Mouse (Mus musculus) adrenal gland, adult 2 months (tissue): Measurements from ENCODE around the gene Mrm1. TPM values are rescaled to one million over a fixed set of nuclear protein-coding genes. Genes with fewer than 3 reads are reported as not detected.
"Not testable (repeated sequence)": the region's sequence is repeated elsewhere in the genome, so short reads cannot be mapped to it uniquely, and the experiment has no call there.

ENCODE experiments used
- DNase-seq: peaks from one replicate; pipeline ENCODE4 v3.0.0; 2021
- long read RNA-seq: library from polyadenylated mRNA; stranded (forward); transcript quantifications from one replicate; pipeline ENCODE4 v2.0.0, GENCODE M21; 2021
- polyA plus RNA-seq: library from polyadenylated mRNA; depleted of rRNA; stranded (reverse); fragments of >200 nt; gene quantifications from 2 replicates; pipeline ENCODE4 v1.2.3, GENCODE M21; 2012; rRNA removed
- total RNA-seq, 2 experiments: library from RNA; stranded (reverse); gene quantifications; 2 replicates each; pipeline ENCODE4 v1.2.3; 2021

Gene Mrm1
- total RNA-seq (10 to 100 TPM; 12.1 to 19.1 TPM), polyA plus RNA-seq (20.8 and 23.1 TPM in 2 replicates)
- long read RNA-seq, transcript Mrm1-201 (5 exons, 2,477 nt) = major isoform, 20 of 31 reads
- long read RNA-seq, partial matches to known transcripts = 8 of 31 reads
- long read RNA-seq, other reads (novel, unspliced or antisense) = 3 of 31 reads

DNA sequence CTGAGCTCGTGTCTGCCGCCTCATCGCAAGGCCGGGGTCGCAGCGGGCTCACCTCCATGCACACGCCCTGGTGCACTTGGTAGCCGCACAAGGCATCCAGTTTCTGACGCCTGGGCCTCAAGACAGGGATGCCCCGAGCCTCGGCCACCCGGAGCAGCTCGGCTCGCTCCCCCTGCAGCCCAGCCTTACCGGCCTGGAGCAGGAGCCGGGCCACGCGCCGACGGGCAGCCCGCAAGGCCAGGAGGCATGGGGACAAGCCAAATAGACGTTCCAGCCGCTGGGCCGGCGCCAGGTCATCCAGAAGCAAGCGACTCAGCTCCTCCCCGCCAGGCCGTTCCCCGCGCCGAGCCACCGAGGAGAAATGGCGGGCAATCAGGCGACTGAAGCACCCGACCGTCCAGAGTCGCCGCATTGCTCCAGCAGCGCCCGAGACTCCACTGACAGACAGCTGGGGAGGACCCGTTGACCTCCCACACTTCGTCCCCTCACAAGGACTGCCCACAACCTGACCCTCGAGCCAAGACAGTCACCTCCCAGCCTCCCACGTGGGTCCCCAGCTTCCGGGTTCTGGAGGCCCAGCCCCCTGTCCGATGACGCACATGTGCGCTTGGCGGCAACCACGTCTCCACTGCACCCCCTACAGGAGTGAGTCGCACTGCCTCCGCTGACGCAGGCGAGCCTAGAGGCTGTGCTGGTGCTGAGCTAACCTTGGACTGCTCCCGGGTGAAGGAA, at the start of gene Mrm1:
Gene Mrm1, minus strand, starts transcription at position 555 of the 732 bp plus-strand sequence.
- peak; percentile 98 for DNase-seq

- DNase-seq = no peak
Observed at GRCm38 (mm10) chr11:84868786-84869259, 49.5 kb upstream of the Mrm1 start.

- no peak for DNase-seq
Observed at GRCm38 (mm10) chr11:84867586-84867985, 48.3 kb upstream of the Mrm1 start.

DNA sequence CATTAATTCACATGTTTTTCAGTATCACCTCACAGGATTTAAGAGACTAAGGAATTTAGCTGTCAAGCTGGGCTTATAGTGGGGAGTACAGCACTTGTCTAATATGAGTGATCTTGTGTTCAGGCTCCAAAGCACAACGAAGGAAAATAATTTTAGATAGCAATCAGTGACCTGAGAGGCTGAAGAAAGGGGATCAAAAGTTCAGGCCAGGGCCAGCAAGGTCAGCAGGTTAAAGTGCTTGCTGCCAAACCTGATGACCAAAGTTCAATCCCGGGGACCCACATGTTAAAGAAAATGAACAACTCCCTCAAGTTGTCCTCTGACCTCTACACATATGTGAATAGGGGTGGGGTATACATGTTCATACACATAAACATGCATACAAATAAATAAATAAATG, 46.0 kb upstream of the Mrm1 start:
- DNase-seq = no peak

- DNase-seq = no peak
Observed at GRCm38 (mm10) chr11:84855285-84855684, 36.0 kb upstream of the Mrm1 start.

- DNase-seq = peak; percentile 67
Observed at GRCm38 (mm10) chr11:84847475-84848090, 28.3 kb upstream of the Mrm1 start.

DNA sequence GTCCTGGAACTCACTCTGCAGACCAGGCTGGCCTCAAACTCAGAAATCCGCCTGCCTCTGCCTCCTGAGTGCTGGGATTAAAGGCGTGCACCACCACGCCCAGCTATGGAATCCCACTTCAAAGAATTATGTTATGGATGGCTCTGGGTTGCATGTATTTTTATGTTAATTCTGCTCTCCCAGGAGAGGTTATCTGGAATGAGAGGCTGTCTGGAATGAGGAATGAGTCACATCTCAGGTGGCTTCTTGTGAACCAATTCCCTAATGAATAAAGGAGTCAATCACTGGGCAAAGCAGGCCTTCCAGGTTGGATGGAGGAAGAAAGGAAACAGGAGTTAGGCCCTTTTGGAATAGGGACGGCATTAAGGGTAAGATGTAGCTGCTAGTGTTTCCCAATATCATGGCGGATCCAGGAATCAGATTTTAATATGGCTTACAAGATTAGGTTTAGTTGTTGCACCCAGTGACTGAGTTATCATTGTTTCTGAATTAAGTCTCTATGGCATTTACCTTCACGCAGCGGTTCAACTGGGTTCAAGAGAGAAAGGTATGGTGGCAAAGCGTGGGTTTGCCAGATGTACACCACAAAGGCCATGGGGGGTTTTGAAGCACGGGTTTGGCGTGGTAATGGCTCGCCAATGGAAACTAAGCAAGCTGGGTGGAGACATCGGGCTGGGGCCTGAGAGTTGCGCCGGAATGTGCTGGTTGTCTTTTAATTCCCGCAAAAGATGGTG, 27.6 kb upstream of the Mrm1 start:
- no peak for DNase-seq

DNA sequence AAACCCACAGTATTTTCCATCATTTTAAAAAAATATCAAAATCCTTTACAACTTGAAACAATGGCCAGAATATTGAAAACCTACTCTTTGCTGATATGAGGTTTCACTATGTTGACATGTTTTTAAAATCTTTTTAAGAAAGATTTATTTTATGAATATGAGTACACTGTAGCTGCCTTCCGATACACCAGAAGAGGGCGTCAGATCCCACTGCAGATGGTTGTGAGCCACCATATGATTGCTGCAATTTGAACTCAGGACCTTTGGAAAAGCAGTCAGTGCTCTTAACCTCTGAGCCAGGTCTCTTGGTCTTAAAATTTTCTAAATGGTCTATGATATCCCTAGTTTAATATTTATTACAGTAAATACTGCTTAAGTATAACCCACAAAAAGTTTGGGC, 20.0 kb upstream of the Mrm1 start:
- no peak for DNase-seq

GRCm38 (mm10) chr11:84829495-84829894, 10.2 kb upstream of the Mrm1 start:
- DNase-seq = not testable (repeated sequence)

DNA sequence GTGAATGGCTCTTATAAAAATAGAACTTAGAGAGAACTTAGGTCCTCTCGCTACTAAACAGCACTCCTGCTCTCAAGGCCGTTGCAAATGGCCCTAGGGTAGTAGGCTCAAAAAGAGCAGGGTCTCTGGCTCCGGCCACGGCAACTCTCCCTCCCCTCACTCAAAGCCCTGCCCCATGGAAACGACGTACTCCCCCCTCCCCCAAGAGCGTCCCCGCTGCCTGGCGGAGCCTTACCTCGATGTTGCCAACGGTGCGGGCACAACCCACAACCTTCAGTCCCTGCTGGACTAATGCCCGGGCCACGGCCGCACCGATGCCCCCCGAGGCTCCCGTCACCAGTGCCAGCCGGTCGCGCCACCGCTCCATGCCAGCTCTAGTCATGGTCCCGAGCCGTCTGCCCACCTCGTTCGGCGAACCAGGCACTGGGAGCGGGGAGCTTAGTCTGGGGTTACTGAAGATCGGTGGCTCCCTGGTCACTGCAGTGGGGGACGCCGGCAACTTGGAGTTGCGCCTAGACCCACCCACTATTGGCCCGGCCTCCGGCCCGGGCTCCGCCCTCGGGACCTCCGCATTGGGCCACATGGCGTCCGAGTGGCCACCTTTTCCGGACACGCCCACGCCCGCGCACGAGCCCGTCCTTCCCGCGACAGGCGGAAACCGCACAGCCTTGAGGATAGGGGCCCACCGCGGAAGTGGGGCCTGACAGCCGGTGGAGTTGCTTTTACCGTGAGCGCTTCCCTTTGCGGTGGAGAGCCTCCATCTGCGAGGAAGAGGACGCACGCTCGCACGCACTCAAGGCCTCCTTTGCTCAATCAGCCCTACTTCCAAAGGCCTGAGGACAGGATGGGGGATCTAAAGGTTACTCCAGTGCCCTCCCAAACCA, 9.4 kb upstream of the Mrm1 start, which contains the start of gene Dhrs11:
Gene Dhrs11, minus strand, starts transcription at position 479 of the 884 bp plus-strand sequence.
- peak; percentile 99 for DNase-seq

DNA sequence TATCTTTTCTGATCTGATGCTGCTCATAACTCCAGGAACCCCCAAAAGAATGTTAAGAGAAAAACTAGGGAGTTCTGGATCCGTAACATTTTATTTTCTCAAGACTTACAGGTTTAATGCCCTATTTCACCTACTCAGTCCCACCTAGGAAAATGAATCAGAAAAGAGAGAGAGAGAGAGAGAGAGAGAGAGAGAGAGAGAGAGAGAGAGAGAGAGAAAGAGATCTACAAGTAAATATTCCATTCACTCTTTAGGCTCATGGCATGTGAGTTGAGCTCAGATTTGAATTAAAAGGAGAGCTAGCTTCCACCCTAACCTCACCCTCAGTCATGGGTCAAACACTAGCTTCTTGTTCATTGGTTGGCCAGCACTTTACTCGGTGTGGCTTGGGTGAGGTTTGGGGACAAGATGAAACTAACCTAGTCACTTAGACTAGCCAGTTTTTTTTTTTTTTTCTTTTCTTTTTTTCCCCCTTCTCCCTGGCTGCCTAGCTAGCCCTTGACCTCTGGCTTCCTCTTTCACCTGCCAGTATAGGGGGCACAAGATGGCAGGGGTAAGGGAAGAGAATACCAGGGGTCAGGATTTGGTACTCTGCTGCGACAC, 8.7 kb upstream of the Mrm1 start:
- DNase-seq = no peak

DNA sequence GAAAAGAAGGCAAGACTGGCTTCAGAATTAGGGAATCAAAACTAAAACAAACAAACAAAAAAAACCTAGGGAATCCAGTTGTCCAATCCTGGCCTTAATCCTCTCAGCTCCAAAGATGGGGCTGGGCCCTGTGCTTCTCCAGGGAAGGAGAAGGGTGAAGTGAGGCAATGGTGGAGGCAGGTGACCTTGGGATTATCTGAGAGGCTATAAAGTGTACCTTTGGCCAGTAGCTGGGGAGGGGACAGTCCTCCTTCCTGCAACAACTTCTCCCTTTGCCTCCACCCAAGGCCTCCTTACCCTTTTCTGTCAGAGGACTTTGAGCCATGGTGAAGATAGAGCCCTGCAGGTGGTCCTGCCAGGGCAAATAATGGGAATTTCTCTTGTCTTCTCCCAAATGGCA, 8.2 kb upstream of the Mrm1 start:
- DNase-seq = no peak

DNA sequence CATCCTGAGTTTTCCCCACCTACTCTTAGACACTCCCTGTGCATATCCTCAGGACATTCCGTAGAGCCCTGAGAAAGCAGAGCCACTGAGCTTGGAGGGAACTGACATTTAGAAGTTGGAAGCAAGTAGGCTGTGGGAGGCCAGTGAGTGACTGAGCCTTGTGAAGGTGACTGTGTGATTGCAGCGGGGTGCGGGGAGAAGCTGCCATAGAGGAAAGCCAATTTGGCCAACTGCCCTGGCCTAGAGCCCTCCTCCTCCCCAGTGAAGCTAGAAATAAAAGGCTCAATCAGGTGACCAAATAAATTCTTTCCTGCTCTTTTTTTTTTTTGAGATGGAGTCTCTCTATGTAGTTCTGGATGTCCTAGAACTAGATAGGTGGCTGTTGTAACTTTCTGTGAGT, 6.9 kb upstream of the Mrm1 start:
- DNase-seq = peak; percentile 93

DNA sequence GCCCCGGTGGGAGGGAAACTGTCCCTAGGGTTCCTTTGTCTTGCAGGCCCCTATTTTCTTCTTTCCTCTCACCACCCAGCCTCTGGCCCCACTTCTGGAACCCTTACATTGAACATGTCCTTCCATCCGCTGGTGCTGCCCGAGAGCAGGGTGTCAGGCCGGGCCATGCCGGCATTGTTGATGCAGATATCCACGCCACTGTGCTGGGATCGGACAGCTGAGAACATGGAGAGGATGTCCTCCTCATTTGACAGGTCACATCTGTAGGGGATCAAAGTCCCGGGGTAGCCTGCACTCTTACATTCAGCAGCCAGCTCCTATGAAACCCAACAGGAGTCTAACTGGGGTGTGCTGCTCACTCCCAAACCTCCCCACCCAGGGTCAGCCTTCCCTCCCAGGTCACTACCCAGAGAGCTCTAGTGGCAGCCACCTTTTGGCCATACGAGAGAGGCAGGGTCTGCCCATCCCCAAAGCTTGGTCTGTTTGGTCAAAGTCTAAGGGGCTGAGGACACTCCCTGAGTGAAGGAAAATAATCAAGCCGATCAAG, 6.0 kb upstream of the Mrm1 start:
- no peak for DNase-seq

GRCm38 (mm10) chr11:84823484-84823897, 4.2 kb upstream of the Mrm1 start:
- DNase-seq = no peak

DNA sequence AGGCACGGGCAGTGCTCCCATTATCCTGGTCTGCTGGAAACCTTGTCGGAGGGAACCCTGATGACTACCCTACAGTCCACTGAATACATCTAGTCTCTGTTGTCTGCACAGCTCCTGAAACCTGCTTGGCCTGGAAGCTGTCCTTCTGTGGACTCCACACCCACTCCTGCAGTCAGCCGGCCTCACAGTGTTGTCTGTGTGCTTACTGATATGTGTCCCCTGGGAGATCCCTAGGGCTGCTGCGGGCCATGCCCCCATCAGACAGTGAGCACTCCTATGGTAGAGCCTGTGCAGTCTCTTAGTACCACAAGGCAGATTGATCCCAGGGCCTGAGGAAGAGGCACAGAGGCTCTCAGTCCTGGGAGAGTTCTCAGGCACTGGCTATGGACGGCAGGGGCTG, 3.2 kb upstream of the Mrm1 start:
- no peak for DNase-seq

DNA sequence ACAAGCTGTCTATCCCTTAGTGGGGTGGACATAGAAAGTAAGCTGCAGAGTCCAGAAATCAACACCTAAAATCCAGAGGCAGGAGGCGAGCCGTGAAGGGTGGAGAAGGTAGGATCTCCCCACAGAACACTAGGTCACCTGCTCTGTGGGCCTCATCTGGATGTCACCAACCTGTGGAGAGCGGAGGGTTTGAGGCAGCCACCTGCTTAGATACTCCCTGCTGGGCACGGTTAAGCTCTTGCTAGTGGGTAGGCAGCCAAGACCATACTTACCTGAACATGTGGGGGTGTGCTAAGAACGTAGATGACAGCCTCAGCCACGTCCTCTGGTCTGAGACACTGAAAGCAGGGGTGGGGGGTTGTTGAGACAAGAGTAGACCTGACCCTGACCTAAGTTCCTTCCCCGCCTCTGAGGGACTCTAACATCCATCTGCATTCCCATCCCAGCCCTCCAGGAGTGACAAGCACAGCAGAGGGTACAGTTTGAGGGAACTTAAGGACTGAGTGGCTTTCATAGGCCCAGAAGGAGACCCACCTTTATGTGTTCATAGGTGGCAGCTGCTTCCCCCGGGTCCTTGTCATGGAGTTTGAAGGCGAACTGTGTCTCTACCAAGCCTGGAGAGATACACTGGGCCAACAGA, 1.9 kb upstream of the Mrm1 start:
- DNase-seq = no peak

GRCm38 (mm10) chr11:84818085-84818960, 992 bp downstream of the Mrm1 start:
- DNase-seq = peak; percentile 91

DNA sequence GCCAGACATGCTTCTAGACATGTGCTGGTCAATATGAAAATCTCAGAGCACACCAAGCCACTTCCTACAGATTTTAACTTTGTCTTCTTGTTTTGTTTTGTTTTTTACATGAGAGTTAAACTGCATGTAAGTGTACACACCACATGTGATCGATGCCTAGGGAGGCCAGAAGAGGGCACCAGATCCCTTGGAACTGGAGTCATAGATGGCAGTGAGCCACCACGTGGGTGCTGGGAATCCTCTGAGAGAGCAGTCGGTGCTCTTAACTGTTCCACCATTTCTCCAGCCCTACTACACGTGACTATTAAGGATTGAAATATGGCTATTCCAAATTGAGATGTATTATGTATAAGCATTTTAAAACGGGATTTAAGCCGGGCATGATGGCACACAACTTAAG, 2.0 kb downstream of the Mrm1 start:
- DNase-seq = no peak
